Mouse (Mus musculus): ENCODE results near the gene Krt78.

The Krt78 gene

GRCm38 (mm10) chr15:101970536-101970935 lies 16.4 kb upstream of the Krt78 start:
- peak; percentile 73 for DNase-seq

DNA sequence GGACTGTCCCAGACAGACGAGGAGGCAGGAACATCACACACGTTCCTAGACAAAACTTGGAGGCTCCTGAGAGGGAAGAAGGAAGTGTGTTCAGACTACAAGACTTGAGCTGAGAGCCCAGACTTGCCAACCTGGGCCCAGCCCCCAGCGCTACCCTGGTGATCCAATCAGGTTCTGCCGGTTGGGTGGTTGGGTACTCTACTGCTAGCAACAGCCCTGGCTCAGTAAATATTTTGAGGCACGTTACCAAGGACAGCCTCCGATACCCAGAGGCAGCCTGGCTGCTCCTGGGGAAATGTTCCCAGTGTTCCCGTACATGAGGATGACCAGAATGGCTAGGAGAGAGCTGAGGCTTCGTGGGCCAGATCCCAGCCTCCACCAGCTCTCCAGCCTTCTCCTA lies 12.7 kb upstream of the Krt78 start:
- no peak for DNase-seq

DNA sequence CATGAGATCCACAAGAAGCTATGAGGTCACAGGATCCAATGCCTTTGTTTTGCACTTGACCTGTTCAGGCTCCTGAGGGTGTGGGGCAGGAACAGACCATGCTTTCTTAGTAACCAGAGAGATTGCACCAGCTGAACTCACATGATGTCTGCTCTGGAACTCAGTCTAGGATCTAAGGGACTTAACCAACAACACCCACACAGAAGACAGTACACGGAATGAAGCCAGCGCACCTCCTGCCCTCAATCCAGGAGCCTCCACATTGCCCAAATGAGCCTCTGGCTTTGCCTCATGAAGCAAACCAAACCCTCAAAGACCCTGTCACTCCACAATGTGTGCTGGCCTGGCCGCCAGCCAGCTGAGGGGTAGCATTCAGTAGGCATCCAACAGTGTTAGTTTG lies 4.8 kb upstream of the Krt78 start:
- DNase-seq = no peak

DNA sequence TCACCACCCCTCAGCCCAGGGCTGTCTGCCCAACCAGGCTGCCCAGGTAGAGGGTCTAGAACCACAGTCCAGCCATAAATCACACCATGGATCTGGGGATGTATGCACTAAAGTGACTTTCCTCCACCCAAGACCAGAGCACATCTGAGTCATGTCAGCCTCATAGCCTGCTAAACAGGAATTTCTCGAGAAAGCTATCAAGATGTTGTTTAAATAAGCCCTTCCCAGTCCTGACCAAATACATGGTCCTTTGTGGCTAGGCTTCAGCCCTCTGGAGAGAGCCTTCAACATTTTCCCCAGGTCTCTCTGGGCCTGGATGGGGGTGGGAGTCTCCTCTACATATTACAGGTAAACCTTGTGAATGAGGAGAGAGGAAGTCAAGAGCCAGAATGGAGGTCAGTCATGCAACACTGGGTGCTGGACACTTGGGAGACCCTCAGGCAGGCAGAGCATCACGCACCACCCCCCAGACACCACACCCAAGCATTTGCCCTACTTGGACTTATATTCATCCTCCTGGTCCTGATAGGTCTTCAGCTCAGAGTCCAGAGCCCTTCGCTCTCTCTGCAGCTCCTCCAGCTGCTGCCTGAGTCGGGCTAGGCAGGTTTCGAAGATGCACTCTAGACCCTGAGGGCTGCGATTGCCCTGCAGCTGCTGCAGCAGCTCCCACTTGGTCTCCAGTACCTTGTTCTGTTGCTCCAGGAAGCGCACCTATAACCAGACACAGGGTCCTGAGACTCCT lies 1.2 kb downstream of the Krt78 start:
- DNase-seq = no peak

GRCm38 (mm10) chr15:101945430-101945829 lies 8.7 kb downstream of the Krt78 start:
- no peak for DNase-seq

DNA sequence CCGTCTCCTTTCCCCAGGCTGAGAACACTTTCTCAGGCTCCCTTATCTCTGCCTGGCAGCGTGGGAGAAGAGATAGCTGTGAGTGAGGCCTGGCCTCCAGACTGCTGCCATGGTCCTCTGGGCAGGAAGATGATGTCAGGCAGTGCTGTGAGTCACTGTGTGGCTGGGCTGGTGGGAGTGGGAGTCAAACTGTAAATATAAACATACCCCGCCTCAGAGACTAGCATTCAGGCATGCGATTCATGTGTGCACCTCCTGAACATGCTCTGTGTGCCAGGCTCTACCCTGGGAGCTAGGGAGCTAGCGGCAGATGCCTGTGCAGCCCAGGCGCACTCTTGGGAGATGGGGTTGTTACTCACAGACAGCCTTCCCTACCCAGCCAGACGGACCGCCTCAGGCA lies 12.1 kb downstream of the Krt78 start:
- no peak for DNase-seq

DNA sequence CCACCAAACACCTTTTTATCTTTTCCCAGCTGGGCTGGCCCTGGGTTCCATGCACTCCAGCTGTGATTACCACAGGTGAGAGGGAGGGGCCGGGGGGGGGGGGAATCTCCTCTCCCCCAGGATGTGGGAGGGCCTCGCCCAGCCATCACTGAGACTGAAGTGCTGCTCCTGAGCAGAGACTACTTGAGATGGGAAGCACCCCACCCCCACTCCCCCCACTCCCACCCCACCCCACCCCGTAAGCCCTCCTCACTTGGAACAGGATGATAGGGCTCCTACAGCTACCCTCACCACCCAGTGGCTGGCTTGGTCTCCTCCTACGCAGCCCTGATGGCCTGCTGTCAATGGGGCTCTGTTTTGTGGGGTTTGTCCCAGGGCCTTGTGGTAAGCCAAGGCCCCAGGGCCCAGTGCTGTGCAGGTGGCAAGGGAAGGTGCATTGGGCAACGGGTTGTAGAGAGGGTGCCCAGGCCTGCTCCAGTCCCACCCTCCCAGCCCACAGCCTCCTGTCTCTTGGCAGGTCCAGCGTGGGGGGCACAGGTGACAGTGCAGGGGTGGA lies 13.7 kb downstream of the Krt78 start, which contains the start of gene Krt79:
Gene Krt79 (minus strand): TSS at position 51 of the 556 bp plus-strand sequence.
- DNase-seq = no peak

GRCm38 (mm10) chr15:101938600-101939308 lies 15.3 kb downstream of the Krt78 start:
- no peak for DNase-seq

GRCm38 (mm10) chr15:101933024-101933423 lies 21.1 kb downstream of the Krt78 start:
- DNase-seq = no peak

DNA sequence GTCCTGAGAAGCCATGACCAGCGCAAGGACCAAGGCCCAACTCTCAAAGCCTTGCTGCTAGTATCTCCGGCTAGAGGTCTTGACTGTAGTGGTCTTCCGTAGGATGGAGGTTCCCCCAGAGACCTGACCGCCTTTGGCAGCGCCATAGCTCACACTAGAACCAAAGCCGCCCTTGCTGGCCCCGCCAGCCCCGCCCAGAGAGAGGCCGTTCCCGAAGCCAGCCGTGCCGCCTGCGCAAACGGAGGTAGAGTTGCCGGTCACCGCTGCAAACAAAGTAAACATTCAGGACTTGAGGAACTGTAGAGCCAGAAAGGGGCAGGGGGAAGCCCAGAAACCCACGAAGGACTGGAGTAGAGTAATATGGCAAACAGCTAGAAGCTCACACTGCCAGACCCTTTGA lies 24.4 kb downstream of the Krt78 start:
- DNase-seq = no peak

DNA sequence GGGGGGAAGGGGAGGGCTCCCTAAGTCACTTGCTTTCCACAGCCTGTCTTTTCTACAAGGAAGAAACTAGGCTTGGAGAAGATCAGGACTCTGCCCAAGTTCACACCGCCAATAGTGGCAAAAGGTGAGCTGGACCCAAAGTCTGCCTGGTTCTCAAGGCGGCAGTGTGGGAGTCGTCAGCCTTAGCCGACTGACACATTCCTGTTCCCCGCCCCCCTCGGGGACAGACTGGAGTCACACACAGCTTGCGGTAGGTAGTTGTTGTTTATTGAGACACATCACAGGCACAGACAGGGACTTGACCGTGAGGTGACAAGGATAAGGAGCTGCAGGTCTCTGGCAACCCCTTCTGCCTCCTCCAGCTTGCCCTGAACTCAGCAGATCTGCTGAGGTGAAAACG lies 25.0 kb downstream of the Krt78 start:
- no peak for DNase-seq

- no peak for DNase-seq
These were observed 26.6 kb downstream of the Krt78 start for GRCm38 (mm10) chr15:101927340-101928080.

GRCm38 (mm10) chr15:101925041-101925440 lies 29.0 kb downstream of the Krt78 start:
- no peak for DNase-seq

- no peak for DNase-seq
These were observed 29.5 kb downstream of the Krt78 start, which contains the start of gene Krt4 for GRCm38 (mm10) chr15:101924635-101925034. Gene Krt4, minus strand, starts transcription at chr15:101924735.

DNA sequence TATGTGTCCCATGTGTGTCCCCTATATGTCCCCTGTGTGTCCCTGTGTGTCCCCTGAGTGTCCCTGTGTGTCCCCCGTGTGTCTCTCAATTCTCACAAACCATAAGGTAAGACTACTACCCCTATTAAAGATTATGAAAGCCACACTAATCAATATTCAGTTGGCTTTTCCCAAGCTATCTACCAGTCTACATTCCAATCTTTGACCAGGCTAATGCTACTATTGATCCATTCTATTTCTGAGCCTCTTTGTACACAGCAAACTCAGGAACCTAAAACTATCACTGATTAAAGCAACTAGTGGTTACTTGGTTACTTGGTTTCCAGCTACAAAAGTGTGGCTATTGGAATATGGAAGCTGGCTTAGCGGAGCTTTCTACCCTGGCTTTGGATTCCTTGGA lies 31.8 kb downstream of the Krt78 start:
- no peak for DNase-seq

GRCm38 (mm10) chr15:101916072-101916471 lies 38.0 kb downstream of the Krt78 start:
- DNase-seq = no peak

DNA sequence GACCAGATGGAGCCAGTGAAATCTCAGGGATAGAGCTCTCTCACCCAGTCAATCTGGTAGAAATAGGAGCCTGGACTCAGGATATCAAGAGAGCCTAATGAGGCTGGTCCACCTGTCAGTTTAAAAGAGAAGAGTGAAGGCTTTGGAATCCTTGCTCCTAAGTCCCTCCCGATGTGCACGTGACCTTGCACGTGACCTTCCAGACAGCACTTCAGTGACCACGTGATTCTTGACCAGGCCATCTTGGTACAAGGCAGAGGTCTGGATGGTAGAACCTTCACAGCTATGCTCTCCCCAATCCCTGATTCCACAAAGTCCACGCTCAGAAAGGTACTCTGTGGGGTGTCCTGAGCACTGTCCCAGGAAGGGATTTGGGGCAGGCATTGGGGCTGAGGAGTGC lies 49.2 kb downstream of the Krt78 start:
- no peak for DNase-seq

GRCm38 (mm10) chr15:101902171-101903149 lies 51.6 kb downstream of the Krt78 start:
- no peak for DNase-seq

Measured in right cerebral cortex, postnatal 4 days (tissue).